Mouse (Mus musculus) frontal cortex, postnatal 14 days (tissue): ENCODE data around the gene Map2k3.

Source experiments
- DNase-seq, 2 experiments: peaks; one replicate each; pipeline ENCODE4 v3.0.0; 2022; ENCODE audit warnings: low spot score in 2 of 2

The Map2k3 gene

GRCm38 (mm10) chr11:60958948-60959347, 27.1 kb downstream of the Map2k3 start:
- no peak for DNase-seq

- DNase-seq, result no peak
Observed at GRCm38 (mm10) chr11:60961176-60961575, 29.3 kb downstream of the Map2k3 start.

- DNase-seq, result no peak
Observed at GRCm38 (mm10) chr11:60962709-60963108, 30.9 kb downstream of the Map2k3 start.

GRCm38 (mm10) chr11:60966974-60967373, 35.1 kb downstream of the Map2k3 start:
- no peak for DNase-seq

DNA sequence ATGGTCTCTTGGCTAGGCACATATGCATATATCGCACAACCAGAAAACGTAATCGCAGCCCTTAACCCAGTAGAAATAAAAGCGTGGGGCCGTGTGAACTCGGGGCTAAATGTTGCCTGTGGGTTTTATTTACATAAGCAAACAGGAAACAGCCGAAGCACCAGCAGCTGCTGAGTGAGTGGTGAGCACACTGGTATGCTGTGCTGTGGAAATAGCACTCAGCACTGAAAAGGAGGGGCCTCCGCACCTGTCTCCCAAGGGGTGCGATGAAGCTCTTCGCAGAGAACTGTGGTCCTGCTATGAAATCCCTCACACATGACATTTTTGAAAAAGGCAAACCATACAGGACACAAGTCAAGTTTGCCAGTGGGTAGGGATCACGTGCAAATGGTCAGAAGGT, 43.3 kb downstream of the Map2k3 start:
- no peak for DNase-seq

- no peak for DNase-seq
Observed at GRCm38 (mm10) chr11:60976234-60976633, 44.4 kb downstream of the Map2k3 start.

DNA sequence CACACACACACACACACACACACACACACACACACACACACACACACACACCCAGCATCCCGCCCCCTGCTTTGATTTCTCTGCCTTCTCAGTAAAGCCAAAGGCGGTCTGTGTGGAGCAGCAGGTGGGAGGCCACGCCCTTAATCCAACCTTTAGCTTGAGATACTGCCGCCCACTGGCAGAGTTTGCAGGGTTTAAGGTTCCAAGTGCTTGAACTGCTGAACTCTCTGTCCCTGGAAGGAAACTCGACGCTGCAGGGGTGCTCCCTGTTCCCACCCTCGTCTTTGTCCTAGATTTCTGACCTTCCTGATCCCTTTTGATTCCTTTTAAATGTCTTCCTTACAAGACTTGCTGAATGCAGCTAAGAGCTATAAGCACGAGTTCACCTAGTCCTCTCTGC, 44.9 kb downstream of the Map2k3 start:
- DNase-seq, result no peak

DNA sequence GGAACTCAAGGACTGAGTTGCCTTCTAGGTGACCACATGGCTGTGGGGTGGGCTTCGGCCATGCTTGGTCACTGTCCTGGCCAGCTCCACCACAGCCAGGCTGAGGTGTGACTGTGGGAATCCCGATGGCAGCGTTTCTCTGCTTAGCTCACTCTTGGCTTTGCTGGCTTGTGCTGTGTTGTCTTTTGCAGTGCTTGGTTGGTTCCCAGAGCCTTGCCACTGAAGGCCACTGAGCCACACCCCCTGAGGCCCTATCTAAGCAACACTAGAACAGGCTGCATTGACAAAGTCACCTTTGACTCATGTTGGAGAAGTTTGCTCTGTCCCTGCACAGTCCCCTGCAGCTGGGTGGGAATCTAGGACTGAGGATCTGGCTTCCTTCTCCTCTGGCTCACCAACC, 45.3 kb downstream of the Map2k3 start:
- DNase-seq, result no peak

DNA sequence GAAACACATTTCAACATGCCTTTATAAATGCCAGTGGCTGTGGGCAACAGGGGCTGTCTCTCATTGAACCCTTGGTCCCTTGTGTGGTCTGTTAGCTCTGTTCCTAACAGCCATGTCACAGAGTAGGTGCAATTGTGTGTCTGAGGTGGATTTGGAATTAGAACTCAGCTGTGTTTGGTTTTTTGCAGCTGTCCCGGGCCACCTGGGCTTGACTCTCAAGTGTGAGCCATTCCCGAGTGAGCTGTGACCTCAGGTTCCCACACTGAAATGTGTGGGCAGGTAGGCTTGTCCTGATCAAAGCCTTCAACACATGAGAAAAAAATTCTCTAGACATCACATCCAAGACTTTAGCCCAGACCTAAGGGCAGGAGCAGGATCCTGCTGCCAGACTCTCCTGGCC, 46.8 kb downstream of the Map2k3 start:
- DNase-seq, result no peak

- no peak for DNase-seq
Observed at GRCm38 (mm10) chr11:60979788-60980187, 48.0 kb downstream of the Map2k3 start.

GRCm38 (mm10) chr11:60981693-60982486, 50.1 kb downstream of the Map2k3 start:
- no peak for DNase-seq

DNA sequence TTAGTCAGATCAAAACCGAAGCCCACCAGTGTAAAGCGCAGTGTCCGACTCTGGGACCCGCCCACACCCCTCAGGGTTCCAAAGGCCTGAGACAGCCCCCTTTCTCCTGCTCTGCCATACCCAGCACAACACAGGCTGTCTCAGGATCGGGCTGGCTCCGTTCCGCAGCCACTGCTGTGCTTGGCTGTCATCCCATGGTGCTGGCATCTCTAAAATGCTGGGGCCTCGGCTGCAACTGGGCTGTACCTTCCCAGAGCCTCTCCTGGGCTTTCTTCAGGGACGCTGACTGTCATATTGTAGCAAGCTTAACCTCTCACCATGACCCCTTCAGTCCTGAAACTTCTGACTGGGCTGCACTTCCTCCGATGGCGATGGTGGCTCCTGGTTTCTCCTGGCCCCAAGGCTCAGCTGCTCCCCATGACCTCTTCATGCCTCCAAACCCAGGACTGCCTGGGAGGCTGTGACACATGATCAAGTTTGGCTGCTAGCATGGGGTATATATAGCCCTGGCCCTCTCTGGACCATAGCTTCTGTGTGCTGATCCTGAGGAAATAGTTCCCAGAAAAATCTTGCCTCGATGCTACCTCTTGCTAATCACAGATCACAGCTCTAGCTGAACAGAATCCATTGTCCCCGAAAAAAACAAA, 53.2 kb downstream of the Map2k3 start:
- no peak for DNase-seq

- no peak for DNase-seq
Observed at GRCm38 (mm10) chr11:60990428-60990827, 58.6 kb downstream of the Map2k3 start.
